Comparison of ENCODE assay signal across 9 mouse cellular contexts in the genomic region with DNA sequence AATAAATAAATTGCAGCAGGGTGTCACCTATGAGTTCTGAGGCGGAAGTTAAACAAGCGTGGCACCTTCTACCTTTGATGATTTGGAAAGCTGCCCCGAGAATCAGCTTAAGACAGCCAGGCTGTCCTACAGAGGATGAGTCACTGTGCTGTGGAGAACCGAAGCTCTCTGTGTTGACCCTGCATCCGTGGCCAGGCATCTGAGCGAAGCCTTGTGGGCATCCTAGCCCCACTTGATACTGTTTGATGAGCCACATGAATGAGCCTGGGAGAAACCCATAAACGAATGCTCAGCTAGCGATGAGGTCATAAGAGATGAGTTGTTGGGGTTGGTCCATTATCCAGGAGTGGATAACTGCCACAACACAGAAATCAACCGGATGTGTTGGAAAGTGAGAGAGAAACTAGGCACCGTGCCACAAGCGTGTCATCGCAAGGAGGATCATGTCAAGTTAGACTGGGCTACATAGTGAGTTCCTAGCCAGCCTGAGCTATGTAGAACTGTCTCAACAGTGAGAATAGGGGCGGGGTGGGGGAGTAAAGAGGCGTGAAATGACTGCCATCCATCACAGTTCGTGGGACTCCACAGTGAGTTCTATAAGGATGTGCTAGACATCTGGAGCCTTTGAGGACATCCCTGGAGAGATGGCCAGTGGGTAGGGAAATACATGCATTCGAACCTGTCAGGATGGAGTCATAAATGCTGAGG. TPM values are rescaled to one million over a fixed set of nuclear protein-coding genes. Genes with fewer than 3 reads are reported as not detected.
DNase-seq lines count a peak whose midpoint lies in the region; ATAC-seq lines count a peak whose summit lies in the region.
"Had no signal": no experiment of that assay in that cellular context is flagged by ENCODE, and none has a peak within 500 bp of the region (broad histone marks: within the 10 kb centered on the region; RNA-seq: fewer than 3 reads in every experiment).

No protein-coding gene starts in this region.

- DNase-seq in kidney, adult 11 months: no peak
- peak; percentile 30 for DNase-seq in kidney, postnatal 14 days
- no peak for DNase-seq in left cerebral cortex, postnatal 25 days (ENCODE audit: low spot score in 2 of 2)
- DNase-seq in thymus, postnatal 0 days (ENCODE audit: low spot score): no peak
- DNase-seq: right cerebral cortex, adult 18-20 months had no signal

- intact Hi-C loops in left cerebral cortex, postnatal 25 days (cut with DNase I): no loop called here

- ATAC-seq in kidney, embryonic 16.5 days (ENCODE audit: low FRiP score, low TSS enrichment): peak; percentile 64
- peak; percentile 43; the same call in 1 of the 2 replicates for ATAC-seq in heart, embryonic 13.5 days (ENCODE audit: extremely low read depth, insufficient number of reproducible peaks, low FRiP score, low TSS enrichment)
- ATAC-seq in stomach, embryonic 15.5 days (ENCODE audit: insufficient read depth, low FRiP score, low read depth): peak; percentile 52; the same call in 1 of the 2 replicates
- ATAC-seq in megakaryocyte progenitor cell, adult 5-6 weeks (replicated peaks; ENCODE audit: poor library complexity): no peak

- no peak overlapping the region for H3K4me2 ChIP-seq in kidney, embryonic 16.5 days (replicated peaks; ENCODE audit: low read depth, low read length)
- H3K4me2 ChIP-seq in heart, embryonic 13.5 days: no peak overlapping the region
- no peak overlapping the region for H3K4me2 ChIP-seq in stomach, embryonic 15.5 days

- no peaks in the 10 kb centered on the region for H3K9me3 ChIP-seq in kidney, embryonic 16.5 days (ENCODE audit: low read length)
- H3K9me3 ChIP-seq in heart, embryonic 13.5 days: no peaks in the 10 kb centered on the region
- no peaks in the 10 kb centered on the region for H3K9me3 ChIP-seq in stomach, embryonic 15.5 days

- 42% methylated on average over 16 of the region's 16 CpGs for WGBS in kidney, embryonic 16.5 days
- WGBS in heart, embryonic 13.5 days: 70% methylated on average over 16 of the region's 16 CpGs
- 63% methylated on average over 16 of the region's 16 CpGs for WGBS in stomach, embryonic 15.5 days

- H3K27me3 ChIP-seq in kidney, embryonic 16.5 days (ENCODE audit: insufficient read depth, low read length): no peaks in the 10 kb centered on the region
- H3K27me3 ChIP-seq in heart, embryonic 13.5 days (replicated peaks): no peaks in the 10 kb centered on the region
- H3K27me3 ChIP-seq in stomach, embryonic 15.5 days (replicated peaks): no peaks in the 10 kb centered on the region

- no peak overlapping the region for H3K4me3 ChIP-seq in kidney, embryonic 16.5 days (ENCODE audit: low read length)
- no peak overlapping the region for H3K4me3 ChIP-seq in heart, embryonic 13.5 days
- H3K4me3 ChIP-seq in stomach, embryonic 15.5 days (replicated peaks): no peak overlapping the region

- H3K27ac ChIP-seq in kidney, embryonic 16.5 days (ENCODE audit: low read length): no peak overlapping the region
- no peak overlapping the region for H3K27ac ChIP-seq in heart, embryonic 13.5 days (replicated peaks)
- peak overlapping the region; percentile 35; the same call in 1 of the 2 replicates for H3K27ac ChIP-seq in stomach, embryonic 15.5 days

- no peaks in the 10 kb centered on the region for H3K36me3 ChIP-seq in kidney, embryonic 16.5 days (ENCODE audit: insufficient read depth, low read length)
- H3K36me3 ChIP-seq in heart, embryonic 13.5 days: no peaks in the 10 kb centered on the region
- no peaks in the 10 kb centered on the region for H3K36me3 ChIP-seq in stomach, embryonic 15.5 days

- no peak overlapping the region for H3K9ac ChIP-seq in kidney, embryonic 16.5 days (replicated peaks; ENCODE audit: low read length)
- no peak overlapping the region for H3K9ac ChIP-seq in heart, embryonic 13.5 days
- H3K9ac ChIP-seq in stomach, embryonic 15.5 days: no peak overlapping the region

- peaks cover 11% of the 10 kb centered on the region for H3K4me1 ChIP-seq in kidney, embryonic 16.5 days (ENCODE audit: insufficient read depth, low read length)
- H3K4me1 ChIP-seq in heart, embryonic 13.5 days: peaks cover 16% of the 10 kb centered on the region
- H3K4me1 ChIP-seq in stomach, embryonic 15.5 days: peaks cover 2% of the 10 kb centered on the region; the same call in 1 of the 2 replicates

RNA-seq across cellular contexts. Expression of a gene that starts 30.6 kb away (rescaled TPM):
- 620 and 668 TPM in 2 replicates for polyA plus RNA-seq in kidney, embryonic 16.5 days (2015; fragmentation: Nextera tagmentation; extraction: Ambion mirVana)
- 400 and 416 TPM in 2 replicates for polyA plus RNA-seq in heart, embryonic 13.5 days (2015; fragmentation: Nextera tagmentation; extraction: Ambion mirVana)
- 522 and 525 TPM in 2 replicates for polyA plus RNA-seq in stomach, embryonic 15.5 days (2015; fragmentation: Nextera tagmentation; extraction: Ambion mirVana)
- 10 to 100 TPM; 66.1 to 66.7 TPM for total RNA-seq in left cerebral cortex, postnatal 25 days (2021)
- 38.8 and 43.0 TPM in 2 replicates for total RNA-seq in megakaryocyte progenitor cell, adult 5-6 weeks (2015)
- total RNA-seq in megakaryocyte progenitor cell, adult 5-6 weeks (2017): 21.2 and 28.5 TPM in 2 replicates
- 435 and 448 TPM in 2 replicates for polyA plus RNA-seq in thymus, postnatal 0 days (2015; fragmentation: Nextera tagmentation; extraction: Ambion mirVana)
